Mouse (Mus musculus) heart, postnatal 0 days (tissue): ENCODE data around the gene Lim2. TPM values are rescaled to one million over a fixed set of nuclear protein-coding genes. Genes with fewer than 3 reads are reported as not detected.
"Not testable (repeated sequence)": the region's sequence is repeated elsewhere in the genome, so short reads cannot be mapped to it uniquely, and the experiment has no call there.

Source experiments
- ATAC-seq: fragments of 200-750 bp; cut with Nextera tagmentation; 2 replicates; pipeline ENCODE4 v1.8.0; 2017; ENCODE audit warnings: low read depth, moderate number of reproducible peaks, moderate library complexity; ENCODE audit not compliant: insufficient read depth
- DNase-seq: peaks from one replicate; pipeline ENCODE4 v3.0.0-alpha.2; 2016; ENCODE audit warnings: low spot score
- H3K27ac ChIP-seq: fragments of 300-500 bp; sonication (generic); 2 replicates; pipeline ENCODE4 v1.5.1; 2014; ENCODE audit warnings: low read depth, mild to moderate bottlenecking
- H3K27me3 ChIP-seq: fragments of 300-500 bp; sonication (generic); 2 replicates; pipeline ENCODE4 v1.6.1; 2014; ENCODE audit warnings: low read length, mixed read lengths; ENCODE audit not compliant: control insufficient read depth, insufficient read depth
- H3K36me3 ChIP-seq: fragments of 300-500 bp; sonication (generic); replicated peaks from 2 replicates; pipeline ENCODE4 v1.6.1; 2014; ENCODE audit warnings: low read length, mixed read lengths; ENCODE audit not compliant: control insufficient read depth, insufficient read depth
- H3K4me1 ChIP-seq: fragments of 300-500 bp; sonication (generic); 2 replicates; pipeline ENCODE4 v1.6.1; 2014; ENCODE audit warnings: antibody characterized with exemption; ENCODE audit not compliant: control insufficient read depth, insufficient read depth
- H3K4me2 ChIP-seq: fragments of 300-500 bp; sonication (generic); 2 replicates; pipeline ENCODE4 v1.6.1; 2014; ENCODE audit warnings: low read depth, mild to moderate bottlenecking, low read length, moderate library complexity
- H3K4me3 ChIP-seq: fragments of 300-500 bp; sonication (generic); 2 replicates; pipeline ENCODE4 v1.5.1; 2014; ENCODE audit warnings: low read depth, low read length
- H3K9ac ChIP-seq: fragments of 300-500 bp; sonication (generic); replicated peaks from 2 replicates; pipeline ENCODE4 v1.6.1; 2014; ENCODE audit warnings: low read depth, low read length, mixed read lengths
- H3K9me3 ChIP-seq: fragments of 300-500 bp; sonication (generic); replicated peaks from 2 replicates; pipeline ENCODE4 v1.6.1; 2016; ENCODE audit warnings: low read length; ENCODE audit not compliant: control insufficient read depth
- CTCF ChIP-seq: IDR thresholded peaks from 2 replicates; pipeline ENCODE4 v1.5.1; 2016; ENCODE audit warnings: antibody characterized with exemption, control low read depth, low read depth
- EP300 ChIP-seq: IDR thresholded peaks from 2 replicates; pipeline ENCODE4 v1.6.1; 2016; ENCODE audit warnings: antibody characterized with exemption, low read depth
- WGBS: fragments of 180-500 bp; shearing (Covaris S2); extraction: QIAGEN DNeasy Blood & Tissue Kit; methylation state at CpG from one replicate; pipeline ENCODE4 v1.1.7; 2014; 5-methylcytosine and 5-hydroxymethylcytosine counted together
- polyA plus RNA-seq: library from polyadenylated mRNA; unstranded; fragments of >200 nt; fragmentation: Nextera tagmentation; extraction: Ambion mirVana; gene quantifications from 2 replicates; pipeline ENCODE4 v1.2.1, GENCODE M21; 2015
- total RNA-seq: library from RNA; depleted of rRNA; stranded (reverse); fragments of >200 nt; gene quantifications from 2 replicates; pipeline ENCODE4 v1.2.3, GENCODE M21; 2014; ENCODE audit warnings: low replicate concordance

Gene Lim2
- total and polyA plus RNA-seq, 2 experiments from 2014 or later: not detected

DNA sequence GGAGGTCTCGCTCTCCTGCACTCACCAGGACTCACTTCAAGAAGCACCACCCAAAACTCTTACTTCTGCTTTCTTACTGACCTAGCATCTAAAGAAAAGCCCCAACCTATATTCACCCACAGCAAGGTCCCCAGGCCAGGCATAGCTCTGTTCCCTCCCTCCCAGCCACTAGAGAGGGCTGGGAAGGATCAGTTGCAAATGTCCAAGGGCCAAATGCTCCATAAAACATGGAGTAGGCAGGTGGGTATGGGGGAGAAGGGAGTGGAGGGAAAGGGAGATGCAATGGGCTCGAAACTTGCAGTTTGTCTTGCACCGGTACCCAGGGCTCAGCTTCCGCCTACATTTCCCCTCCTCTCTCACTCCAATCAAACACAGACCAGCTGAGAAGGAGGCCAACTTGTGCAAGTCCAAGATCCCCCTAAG is 19.3 kb upstream of the Lim2 start, which contains the start of gene Siglecg:
Gene Siglecg, plus strand, starts transcription at position 74 of the 423 bp plus-strand sequence.
- TF ChIP-seq CTCF (no peak), EP300 (no peak)
- Histone ChIP-seq H3K4me2 (no peak within 1 kb of the TSS), H3K36me3 (no peaks in the 10 kb centered on the region), H3K27me3 (no peaks in the 10 kb centered on the region), H3K27ac (no peak within 1 kb of the TSS), H3K4me1 (no peaks in the 10 kb centered on the region), H3K9me3 (no peaks in the 10 kb centered on the region), H3K4me3 (no peak within 1 kb of the TSS), H3K9ac (no peak within 1 kb of the TSS)
- DNase-seq (no peak), ATAC-seq (no peak)
- 62% methylated on average over 4 of the region's 4 CpGs for WGBS

- Histone ChIP-seq H3K4me3 (no peak overlapping the region), H3K27me3 (no peaks in the 10 kb centered on the region), H3K9me3 (no peaks in the 10 kb centered on the region), H3K9ac (no peak overlapping the region), H3K27ac (no peak overlapping the region), H3K4me1 (no peaks in the 10 kb centered on the region), H3K4me2 (no peak overlapping the region), H3K36me3 (no peaks in the 10 kb centered on the region)
- TF ChIP-seq CTCF (no peak), EP300 (no peak)
- ATAC-seq: no peak
- DNase-seq: no peak
- 61% methylated on average over 3 of the region's 3 CpGs for WGBS
These were observed 18.4 kb upstream of the Lim2 start for GRCm38 (mm10) chr7:43409084-43409483.

GRCm38 (mm10) chr7:43411724-43412123 is 15.7 kb upstream of the Lim2 start:
- not testable (repeated sequence) for H3K9me3 ChIP-seq, ATAC-seq, H3K27me3 ChIP-seq, H3K4me3 ChIP-seq, H3K36me3 ChIP-seq, H3K27ac ChIP-seq, H3K9ac ChIP-seq, H3K4me1 ChIP-seq, DNase-seq, H3K4me2 ChIP-seq
- 34% methylated on average over 4 of the region's 4 CpGs for WGBS

DNA sequence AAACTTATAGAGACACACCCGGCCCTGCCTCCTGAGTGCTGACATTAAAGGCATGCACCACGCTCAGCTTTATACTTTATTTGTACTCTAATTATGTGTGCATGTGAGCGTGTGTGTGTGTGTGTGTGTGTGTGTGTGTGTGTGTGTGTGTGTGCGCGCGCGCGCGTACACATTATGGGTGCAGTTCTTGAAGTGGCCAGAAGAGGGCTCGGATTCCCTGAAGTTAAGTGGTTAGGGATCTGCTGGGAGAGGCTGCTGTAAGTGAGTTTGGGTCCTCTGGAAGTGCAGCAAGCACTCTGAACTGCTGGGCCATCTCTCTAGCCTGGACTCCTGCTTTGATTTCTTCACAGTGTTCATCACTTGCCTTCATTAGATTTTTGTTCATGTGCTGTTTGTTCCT is 10.2 kb upstream of the Lim2 start:
- no peaks in the 10 kb centered on the region for H3K36me3 ChIP-seq
- H3K4me2 ChIP-seq: no peak overlapping the region
- H3K4me1 ChIP-seq: no peaks in the 10 kb centered on the region
- H3K27ac ChIP-seq: no peak overlapping the region
- no peak overlapping the region for H3K4me3 ChIP-seq
- TF ChIP-seq CTCF (no peak), EP300 (no peak)
- ATAC-seq (no peak), DNase-seq (no peak)
- 84% methylated on average over 10 of the region's 10 CpGs for WGBS
- no peaks in the 10 kb centered on the region for H3K27me3 ChIP-seq
- H3K9me3 ChIP-seq: no peaks in the 10 kb centered on the region
- H3K9ac ChIP-seq: no peak overlapping the region

- Histone ChIP-seq H3K27me3 (no peaks in the 10 kb centered on the region), H3K4me2 (peak overlapping the region; percentile 31; the same call in 1 of the 2 replicates), H3K9me3 (no peaks in the 10 kb centered on the region), H3K4me3 (no peak overlapping the region), H3K9ac (no peak overlapping the region), H3K27ac (no peak overlapping the region), H3K36me3 (no peaks in the 10 kb centered on the region), H3K4me1 (no peaks in the 10 kb centered on the region)
- ATAC-seq (peak; percentile 95), DNase-seq (peak; percentile 85)
- 6% methylated on average over 11 of the region's 11 CpGs for whole genome bisulfite sequencing
- TF ChIP-seq CTCF (peak; percentile 96), EP300 (no peak)
These were observed 4.4 kb upstream of the Lim2 start for GRCm38 (mm10) chr7:43422995-43423617.

DNA sequence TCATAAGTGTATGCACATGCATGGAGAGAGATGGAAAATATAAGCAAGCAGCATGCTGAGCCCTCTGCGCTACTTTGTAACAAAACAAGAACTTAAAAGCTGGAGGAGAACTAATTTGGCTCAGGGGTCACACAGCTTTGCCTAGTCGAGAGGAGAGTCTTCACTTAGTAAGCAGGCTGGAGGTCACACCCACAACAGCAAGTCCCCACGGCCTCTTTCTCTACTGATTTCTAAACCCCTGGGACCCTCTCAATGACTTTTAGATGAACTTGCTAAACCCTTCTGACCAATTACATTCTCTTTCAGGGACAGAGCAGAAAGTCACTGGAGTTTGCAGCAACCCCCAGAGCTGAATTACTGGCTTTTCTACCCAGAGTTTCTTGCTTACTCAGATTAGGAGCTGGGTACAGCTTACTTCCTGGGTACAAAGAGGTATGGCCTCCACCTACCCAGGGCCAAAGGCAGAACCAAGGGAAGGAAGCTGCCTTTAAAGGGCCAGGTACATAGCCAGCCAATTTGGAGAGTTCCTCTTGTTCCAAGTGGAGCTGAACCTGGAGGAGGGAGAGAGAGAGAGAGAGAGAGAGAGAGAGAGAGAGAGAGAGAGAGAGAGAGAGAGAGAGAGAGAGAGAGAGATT is 3.4 kb upstream of the Lim2 start:
- ATAC-seq (no peak), DNase-seq (no peak)
- no peak overlapping the region for H3K9ac ChIP-seq
- no peaks in the 10 kb centered on the region for H3K36me3 ChIP-seq
- 55% methylated on average over 3 of the region's 3 CpGs for WGBS
- H3K4me1 ChIP-seq: no peaks in the 10 kb centered on the region
- no peaks in the 10 kb centered on the region for H3K9me3 ChIP-seq
- H3K4me3 ChIP-seq: no peak overlapping the region
- no peaks in the 10 kb centered on the region for H3K27me3 ChIP-seq
- H3K4me2 ChIP-seq: no peak overlapping the region
- TF ChIP-seq CTCF (no peak), EP300 (no peak)
- no peak overlapping the region for H3K27ac ChIP-seq
